Mouse (Mus musculus) midbrain, postnatal 0 days (tissue): ENCODE measurements around the gene Itpr1. TPM values are rescaled to one million over a fixed set of nuclear protein-coding genes. Genes with fewer than 3 reads are reported as not detected.

Source experiments
- ATAC-seq: fragments of 200-750 bp; cut with Nextera tagmentation; 2 replicates; pipeline ENCODE4 v1.8.0; 2017; ENCODE audit warnings: moderate number of reproducible peaks, mild to moderate bottlenecking, moderate TSS enrichment, moderate library complexity; ENCODE audit not compliant: low FRiP score
- DNase-seq: peaks from one replicate; pipeline ENCODE4 v3.0.0-alpha.2; 2015; ENCODE audit warnings: low spot score
- H3K27ac ChIP-seq: fragments of 300-500 bp; sonication (generic); 2 replicates; pipeline ENCODE4 v1.5.1; 2014; ENCODE audit warnings: low read depth, mild to moderate bottlenecking, low read length, mixed read lengths
- H3K27me3 ChIP-seq: fragments of 300-500 bp; sonication (generic); 2 replicates; pipeline ENCODE4 v1.6.1; 2014; ENCODE audit warnings: low read length, control low read depth, mixed read lengths; ENCODE audit not compliant: insufficient read depth
- H3K36me3 ChIP-seq: fragments of 300-500 bp; sonication (generic); 2 replicates; pipeline ENCODE4 v1.6.1; 2014; ENCODE audit warnings: low read length, control low read depth, mixed read lengths; ENCODE audit not compliant: insufficient read depth
- H3K4me1 ChIP-seq: fragments of 300-500 bp; sonication (generic); 2 replicates; pipeline ENCODE4 v1.6.1; 2014; ENCODE audit warnings: mild to moderate bottlenecking, control low read depth, antibody characterized with exemption, low read length, mixed read lengths; ENCODE audit not compliant: insufficient read depth
- H3K4me2 ChIP-seq: fragments of 300-500 bp; sonication (generic); 2 replicates; pipeline ENCODE4 v1.6.1; 2014; ENCODE audit warnings: low read depth, mild to moderate bottlenecking, low read length, mixed read lengths; ENCODE audit not compliant: poor library complexity, severe bottlenecking
- H3K4me3 ChIP-seq: fragments of 300-500 bp; sonication (generic); 2 replicates; pipeline ENCODE4 v1.5.1; 2014; ENCODE audit warnings: low read depth, mild to moderate bottlenecking, low read length, moderate library complexity
- H3K9ac ChIP-seq: fragments of 300-500 bp; sonication (generic); replicated peaks from 2 replicates; pipeline ENCODE4 v1.6.1; 2014; ENCODE audit warnings: mild to moderate bottlenecking, low read length, moderate library complexity, mixed read lengths; ENCODE audit not compliant: poor library complexity, severe bottlenecking
- H3K9me3 ChIP-seq: fragments of 300-500 bp; sonication (generic); 2 replicates; pipeline ENCODE4 v1.6.1; 2016; ENCODE audit warnings: low read length, control low read depth
- CTCF ChIP-seq: IDR thresholded peaks from 2 replicates; pipeline ENCODE4 v1.5.1; 2016; ENCODE audit warnings: antibody characterized with exemption, mild to moderate bottlenecking
- WGBS: fragments of 180-500 bp; shearing (Covaris S2); extraction: QIAGEN DNeasy Blood & Tissue Kit; methylation state at CpG from one replicate; pipeline ENCODE4 v1.1.7; 2014; 5-methylcytosine and 5-hydroxymethylcytosine counted together
- polyA plus RNA-seq: library from polyadenylated mRNA; unstranded; fragments of >200 nt; fragmentation: Nextera tagmentation; extraction: Ambion mirVana; gene quantifications from 2 replicates; pipeline ENCODE4 v1.2.1, GENCODE M21; 2015
- total RNA-seq: library from RNA; depleted of rRNA; stranded (reverse); fragments of >200 nt; gene quantifications from 2 replicates; pipeline ENCODE4 v1.2.3, GENCODE M21; 2014

The Itpr1 gene
- total and polyA plus RNA-seq, 2 experiments from 2014 or later = 3.3 to 23.2 TPM

DNA sequence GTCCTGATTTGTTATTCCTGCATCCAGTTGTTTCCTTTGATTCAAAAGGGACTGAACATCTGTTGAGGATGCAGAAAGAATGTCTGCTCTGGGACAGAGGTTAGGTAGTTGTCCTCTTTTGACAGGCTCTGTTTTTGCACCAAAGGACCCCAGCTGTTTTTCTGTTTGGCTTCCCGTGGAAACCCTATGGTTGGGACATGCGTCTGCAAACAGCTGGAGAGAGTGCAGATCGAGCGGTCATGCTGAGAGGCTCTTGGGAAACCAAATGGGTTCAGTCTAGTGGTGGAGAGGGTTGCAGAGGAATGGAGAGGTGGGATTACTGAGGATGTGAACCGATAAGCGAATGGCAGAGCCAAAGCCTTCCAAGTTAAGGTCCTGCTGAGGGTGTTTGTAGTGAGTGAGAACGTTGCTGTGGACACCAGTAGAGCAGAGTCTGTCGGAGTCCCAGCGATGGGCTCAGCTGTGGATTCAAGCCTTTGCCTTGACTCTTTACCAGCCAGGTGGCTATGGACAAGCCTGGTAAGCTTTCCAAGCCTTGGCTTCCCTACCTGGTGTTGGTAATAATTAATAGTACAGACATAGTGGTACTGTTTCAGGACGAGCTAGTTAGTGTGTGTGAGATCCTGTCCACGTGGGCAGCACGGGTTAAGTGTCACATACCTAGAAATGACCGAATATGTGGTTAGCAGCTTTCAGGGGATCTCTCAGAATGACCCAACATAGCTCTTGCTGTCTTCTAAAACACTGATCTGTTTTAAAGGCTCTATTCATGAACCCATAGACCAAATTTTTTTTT lies 39.9 kb downstream of the Itpr1 start:
- H3K4me3 ChIP-seq = no peak overlapping the region
- peaks cover 12% of the 10 kb centered on the region; the same call in 1 of the 2 replicates for H3K4me1 ChIP-seq
- no peaks in the 10 kb centered on the region for H3K36me3 ChIP-seq
- 76% methylated on average over 13 of the region's 13 CpGs for WGBS
- no peak for TF ChIP-seq CTCF
- H3K27ac ChIP-seq = no peak overlapping the region
- ATAC-seq = no peak
- H3K9me3 ChIP-seq = no peaks in the 10 kb centered on the region
- no peaks in the 10 kb centered on the region for H3K27me3 ChIP-seq
- no peak overlapping the region for H3K4me2 ChIP-seq
- no peak for DNase-seq
- no peak overlapping the region for H3K9ac ChIP-seq

DNA sequence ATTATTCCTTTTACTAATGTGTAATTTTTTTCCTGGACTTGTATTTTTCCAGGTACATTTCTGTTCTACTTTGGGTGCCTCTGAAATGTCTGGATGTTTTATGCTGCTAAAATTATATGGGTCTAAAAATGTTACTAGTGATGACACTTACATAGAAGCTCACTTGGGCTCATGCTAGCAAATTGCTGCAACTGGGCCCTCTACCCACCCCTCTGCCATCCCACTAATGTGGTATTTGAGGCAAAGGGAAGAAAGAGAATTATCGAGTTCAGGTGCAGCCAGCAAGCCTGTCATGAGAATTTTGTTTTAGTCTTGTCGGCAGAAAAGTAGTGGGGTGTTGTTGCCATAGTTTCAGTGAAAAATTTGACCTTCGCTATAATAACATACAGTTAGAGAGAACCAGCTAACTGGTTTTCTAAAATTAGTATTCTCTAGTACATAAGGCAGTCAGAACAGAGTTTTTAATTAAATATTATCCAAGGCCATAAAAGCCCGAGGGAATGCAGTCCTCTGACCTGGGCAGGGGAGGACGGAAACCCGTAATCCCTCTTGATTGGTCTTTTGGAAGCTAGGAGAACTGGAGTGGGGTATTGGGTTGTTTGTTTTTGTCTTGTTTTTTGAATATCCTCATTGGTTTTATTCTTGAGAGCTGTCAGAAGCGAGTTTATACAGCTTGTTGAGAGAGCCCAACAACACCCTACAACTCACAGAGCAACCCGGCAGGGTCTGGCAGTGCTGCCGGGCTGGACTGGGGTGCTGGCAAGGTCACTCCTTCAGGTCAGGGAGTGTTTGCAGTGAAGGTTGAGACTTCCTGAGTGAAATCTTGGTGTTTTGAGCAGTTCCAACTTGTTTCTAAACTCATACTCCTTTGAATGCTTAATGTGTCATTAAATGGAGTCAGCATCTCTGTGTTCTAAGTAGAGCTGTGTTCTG lies 41.5 kb downstream of the Itpr1 start:
- no peak for ATAC-seq
- WGBS = 72% methylated on average over 9 of the region's 9 CpGs

DNA sequence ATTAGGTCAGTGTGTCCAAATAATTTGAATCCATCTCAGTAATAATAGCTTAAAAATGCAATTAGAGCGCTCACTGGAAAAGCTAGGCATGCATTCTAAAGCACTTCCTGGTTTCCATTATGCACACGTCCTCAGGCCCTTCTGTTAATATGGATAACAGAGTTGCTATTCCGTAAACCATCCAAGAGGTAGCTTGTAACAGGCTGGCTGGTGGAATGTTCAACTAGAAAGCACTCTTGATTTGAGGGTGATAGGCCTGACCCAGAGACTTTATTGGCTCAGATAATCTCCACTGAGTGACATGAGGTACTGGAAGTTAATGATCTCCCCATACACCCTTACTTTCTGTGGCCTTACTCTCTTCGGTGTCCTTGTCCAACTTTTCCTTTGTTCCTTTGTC lies 43.0 kb downstream of the Itpr1 start:
- Histone ChIP-seq H3K9me3 (no peaks in the 10 kb centered on the region), H3K36me3 (no peaks in the 10 kb centered on the region), H3K4me1 (no peaks in the 10 kb centered on the region), H3K4me3 (no peak overlapping the region), H3K27me3 (no peaks in the 10 kb centered on the region), H3K9ac (no peak overlapping the region), H3K4me2 (no peak overlapping the region), H3K27ac (no peak overlapping the region)
- 68% methylated on average over 4 of the region's 4 CpGs for WGBS
- no peak for TF ChIP-seq CTCF
- no peak for ATAC-seq
- no peak for DNase-seq

More for the DNA sequence above, 41.5 kb downstream of the Itpr1 start:
- H3K9me3 ChIP-seq = no peaks in the 10 kb centered on the region
- peaks cover 2% of the 10 kb centered on the region; the same call in 1 of the 2 replicates for H3K4me1 ChIP-seq
- no peak overlapping the region for H3K4me3 ChIP-seq
- no peak overlapping the region for H3K9ac ChIP-seq
- no peak for TF ChIP-seq CTCF
- no peaks in the 10 kb centered on the region for H3K36me3 ChIP-seq
- H3K27ac ChIP-seq = no peak overlapping the region
- H3K4me2 ChIP-seq = no peak overlapping the region
- H3K27me3 ChIP-seq = no peaks in the 10 kb centered on the region
- no peak for DNase-seq

DNA sequence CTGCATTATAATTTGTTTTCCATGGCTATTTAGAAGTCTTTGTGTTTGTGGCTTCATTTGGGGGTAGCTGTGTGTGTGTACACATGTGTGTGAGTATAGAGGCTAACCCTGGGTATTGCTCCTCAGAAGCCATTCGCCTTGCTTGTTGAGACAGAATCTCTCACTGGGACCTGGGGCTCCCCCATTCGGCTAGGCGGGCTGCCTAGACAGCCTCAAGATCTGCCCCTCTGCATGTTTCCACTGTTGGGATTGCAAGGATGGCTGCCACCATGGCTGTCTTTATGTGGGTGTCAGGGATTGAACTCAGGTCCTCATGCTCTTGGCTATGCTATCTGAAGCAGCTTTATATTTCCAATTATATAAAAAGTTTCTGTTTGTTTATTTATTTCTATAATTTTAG lies 44.3 kb downstream of the Itpr1 start:
- H3K9ac ChIP-seq = no peak overlapping the region
- TF ChIP-seq CTCF = no peak

DNA sequence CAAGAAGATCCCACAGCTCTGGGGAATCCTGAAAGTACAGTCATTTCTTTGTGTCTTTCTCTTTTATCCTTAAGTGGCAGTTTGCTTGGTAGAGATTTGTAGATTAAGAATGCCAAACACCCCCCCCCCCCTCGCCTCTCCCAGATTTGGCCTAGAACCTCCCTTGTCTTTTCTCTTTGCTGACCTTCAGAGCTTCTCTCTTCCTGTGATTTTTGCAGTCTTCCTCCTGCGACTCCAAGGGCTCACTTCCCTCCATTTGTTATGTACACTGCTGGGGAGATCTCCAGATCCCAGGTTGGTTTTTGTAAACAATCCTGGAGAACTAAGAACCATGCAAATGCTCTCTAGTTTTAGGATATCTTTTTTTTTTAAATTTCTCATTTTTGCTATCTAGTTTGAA lies 45.7 kb downstream of the Itpr1 start:
- H3K4me3 ChIP-seq = no peak overlapping the region
- H3K36me3 ChIP-seq = no peaks in the 10 kb centered on the region
- TF ChIP-seq CTCF = no peak
- no peak overlapping the region for H3K4me2 ChIP-seq
- H3K27me3 ChIP-seq = no peaks in the 10 kb centered on the region
- H3K4me1 ChIP-seq = no peaks in the 10 kb centered on the region
- H3K9me3 ChIP-seq = no peaks in the 10 kb centered on the region
- 61% methylated on average over 2 of the region's 2 CpGs for WGBS
- H3K27ac ChIP-seq = no peak overlapping the region
- no peak for DNase-seq
- H3K9ac ChIP-seq = no peak overlapping the region
- no peak for ATAC-seq

More for the DNA sequence above, 44.3 kb downstream of the Itpr1 start:
- no peaks in the 10 kb centered on the region for H3K36me3 ChIP-seq
- H3K4me3 ChIP-seq = no peak overlapping the region
- no peaks in the 10 kb centered on the region for H3K27me3 ChIP-seq
- no peaks in the 10 kb centered on the region for H3K9me3 ChIP-seq
- WGBS = 75% methylated on average over 3 of the region's 3 CpGs
- ATAC-seq = no peak
- no peak overlapping the region for H3K4me2 ChIP-seq
- H3K4me1 ChIP-seq = no peaks in the 10 kb centered on the region
- DNase-seq = no peak
- H3K27ac ChIP-seq = no peak overlapping the region

DNA sequence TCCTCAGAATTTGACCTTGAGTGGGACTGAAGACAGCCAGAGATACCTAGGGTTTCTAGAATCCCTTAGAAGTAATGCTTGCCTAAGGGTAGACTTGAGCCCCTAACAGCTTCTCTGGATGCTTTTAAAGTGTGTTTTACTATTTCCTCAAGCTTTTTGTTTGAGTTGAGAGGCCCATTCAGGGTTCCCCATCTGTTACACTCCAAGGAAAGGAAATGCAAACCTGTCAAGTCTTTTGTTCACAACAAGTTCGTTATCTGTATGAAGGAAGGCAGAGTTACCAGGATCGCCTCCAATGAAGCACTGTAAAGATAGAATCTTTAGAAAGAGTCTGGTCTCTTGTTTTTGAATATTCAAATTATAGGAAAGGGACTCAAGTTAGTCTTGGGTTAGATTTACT lies 46.8 kb downstream of the Itpr1 start:
- Histone ChIP-seq H3K27ac (no peak overlapping the region), H3K4me3 (no peak overlapping the region), H3K4me1 (no peaks in the 10 kb centered on the region), H3K36me3 (no peaks in the 10 kb centered on the region), H3K4me2 (no peak overlapping the region), H3K27me3 (no peaks in the 10 kb centered on the region), H3K9ac (no peak overlapping the region), H3K9me3 (no peaks in the 10 kb centered on the region)
- ATAC-seq (no peak), DNase-seq (no peak)
- WGBS = 42% methylated on average over 2 of the region's 2 CpGs
- no peak for TF ChIP-seq CTCF
